Mouse (Mus musculus) midbrain, postnatal 0 days (tissue): ENCODE measurements at regions not wholly inside any gene's neighbourhood (a gene's known extent, or its start where the extent isn't known, plus 50 kb on each side); places are given as distances from the start of the nearest gene placed in this dataset.

Experiments used
- ATAC-seq: fragments of 200-750 bp; cut with Nextera tagmentation; 2 replicates; pipeline ENCODE4 v1.8.0; 2017; ENCODE audit warnings: moderate number of reproducible peaks, mild to moderate bottlenecking, moderate TSS enrichment, moderate library complexity; ENCODE audit not compliant: low FRiP score
- DNase-seq: peaks from one replicate; pipeline ENCODE4 v3.0.0-alpha.2; 2015; ENCODE audit warnings: low spot score
- H3K27ac ChIP-seq: fragments of 300-500 bp; sonication (generic); 2 replicates; pipeline ENCODE4 v1.5.1; 2014; ENCODE audit warnings: low read depth, mild to moderate bottlenecking, low read length, mixed read lengths
- H3K27me3 ChIP-seq: fragments of 300-500 bp; sonication (generic); 2 replicates; pipeline ENCODE4 v1.6.1; 2014; ENCODE audit warnings: low read length, control low read depth, mixed read lengths; ENCODE audit not compliant: insufficient read depth
- H3K36me3 ChIP-seq: fragments of 300-500 bp; sonication (generic); 2 replicates; pipeline ENCODE4 v1.6.1; 2014; ENCODE audit warnings: low read length, control low read depth, mixed read lengths; ENCODE audit not compliant: insufficient read depth
- H3K4me1 ChIP-seq: fragments of 300-500 bp; sonication (generic); 2 replicates; pipeline ENCODE4 v1.6.1; 2014; ENCODE audit warnings: mild to moderate bottlenecking, control low read depth, antibody characterized with exemption, low read length, mixed read lengths; ENCODE audit not compliant: insufficient read depth
- H3K4me2 ChIP-seq: fragments of 300-500 bp; sonication (generic); 2 replicates; pipeline ENCODE4 v1.6.1; 2014; ENCODE audit warnings: low read depth, mild to moderate bottlenecking, low read length, mixed read lengths; ENCODE audit not compliant: poor library complexity, severe bottlenecking
- H3K4me3 ChIP-seq: fragments of 300-500 bp; sonication (generic); 2 replicates; pipeline ENCODE4 v1.5.1; 2014; ENCODE audit warnings: low read depth, mild to moderate bottlenecking, low read length, moderate library complexity
- H3K9ac ChIP-seq: fragments of 300-500 bp; sonication (generic); replicated peaks from 2 replicates; pipeline ENCODE4 v1.6.1; 2014; ENCODE audit warnings: mild to moderate bottlenecking, low read length, moderate library complexity, mixed read lengths; ENCODE audit not compliant: poor library complexity, severe bottlenecking
- H3K9me3 ChIP-seq: fragments of 300-500 bp; sonication (generic); 2 replicates; pipeline ENCODE4 v1.6.1; 2016; ENCODE audit warnings: low read length, control low read depth
- CTCF ChIP-seq: IDR thresholded peaks from 2 replicates; pipeline ENCODE4 v1.5.1; 2016; ENCODE audit warnings: antibody characterized with exemption, mild to moderate bottlenecking
- WGBS: fragments of 180-500 bp; shearing (Covaris S2); extraction: QIAGEN DNeasy Blood & Tissue Kit; methylation state at CpG from one replicate; pipeline ENCODE4 v1.1.7; 2014; 5-methylcytosine and 5-hydroxymethylcytosine counted together

GRCm38 (mm10) chr3:155824863-155825262 is 731.6 kb downstream of the Lrriq3 start:
- H3K9ac ChIP-seq, result no peak overlapping the region
- H3K4me3 ChIP-seq, result no peak overlapping the region
- H3K27me3 ChIP-seq, result no peaks in the 10 kb centered on the region
- TF ChIP-seq CTCF, result no peak
- WGBS, result 100% methylated on average over 2 of the region's 2 CpGs
- H3K27ac ChIP-seq, result no peak overlapping the region
- no peaks in the 10 kb centered on the region for H3K36me3 ChIP-seq
- H3K4me2 ChIP-seq, result no peak overlapping the region
- H3K9me3 ChIP-seq, result no peaks in the 10 kb centered on the region
- no peak for ATAC-seq
- no peaks in the 10 kb centered on the region for H3K4me1 ChIP-seq
- DNase-seq, result no peak

DNA sequence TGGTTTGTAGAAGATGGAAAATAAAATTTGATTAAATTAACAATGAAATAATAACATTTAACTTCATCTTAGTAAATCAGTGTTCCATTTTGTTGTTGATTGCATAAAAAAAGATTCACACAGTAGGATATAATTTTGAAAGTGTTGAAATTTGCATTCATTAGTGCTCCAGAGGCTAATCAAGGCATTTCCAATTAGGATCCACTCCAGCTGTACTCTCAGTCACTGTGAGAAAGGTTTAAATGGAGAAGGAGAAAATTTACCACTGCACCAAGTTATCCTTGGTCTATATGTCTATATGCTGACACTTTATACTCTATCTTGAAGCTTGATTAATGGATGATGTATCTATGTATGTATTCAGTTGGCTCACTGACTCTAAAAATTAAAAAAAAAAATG is 695.3 kb upstream of the Negr1 start:
- no peak for DNase-seq
- H3K4me2 ChIP-seq, result no peak overlapping the region
- H3K27me3 ChIP-seq, result no peaks in the 10 kb centered on the region
- H3K4me3 ChIP-seq, result no peak overlapping the region
- no peaks in the 10 kb centered on the region for H3K9me3 ChIP-seq
- no peak overlapping the region for H3K9ac ChIP-seq
- no peaks in the 10 kb centered on the region for H3K4me1 ChIP-seq
- H3K27ac ChIP-seq, result no peak overlapping the region
- TF ChIP-seq CTCF, result no peak
- no peak for ATAC-seq
- no peaks in the 10 kb centered on the region for H3K36me3 ChIP-seq

DNA sequence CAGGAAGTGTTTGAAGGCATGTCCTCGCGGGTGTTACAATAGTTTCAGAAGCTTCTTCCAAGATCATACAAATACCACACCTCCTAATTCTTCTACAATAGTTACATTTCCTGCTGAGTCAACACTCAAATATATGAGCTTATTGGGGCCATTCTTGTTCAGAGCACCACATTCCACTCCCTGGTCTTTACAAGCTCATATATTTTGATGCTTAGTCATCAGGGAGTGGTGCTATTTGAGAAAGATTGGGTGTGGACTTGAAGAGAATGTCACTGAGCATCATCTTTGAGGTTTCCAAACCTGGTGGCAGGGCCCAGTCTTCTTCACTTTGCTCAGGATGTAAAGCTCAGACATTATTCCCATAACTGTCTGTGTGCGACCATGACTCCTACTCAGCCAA is 685.9 kb upstream of the Negr1 start:
- no peak overlapping the region for H3K27ac ChIP-seq
- no peak overlapping the region for H3K9ac ChIP-seq
- no peak overlapping the region for H3K4me2 ChIP-seq
- H3K27me3 ChIP-seq, result no peaks in the 10 kb centered on the region
- no peak for DNase-seq
- no peak overlapping the region for H3K4me3 ChIP-seq
- no peak for TF ChIP-seq CTCF
- no peak for ATAC-seq
- H3K36me3 ChIP-seq, result no peaks in the 10 kb centered on the region
- no peaks in the 10 kb centered on the region for H3K4me1 ChIP-seq
- 94% methylated on average over 3 of the region's 3 CpGs for WGBS
- H3K9me3 ChIP-seq, result no peaks in the 10 kb centered on the region

DNA sequence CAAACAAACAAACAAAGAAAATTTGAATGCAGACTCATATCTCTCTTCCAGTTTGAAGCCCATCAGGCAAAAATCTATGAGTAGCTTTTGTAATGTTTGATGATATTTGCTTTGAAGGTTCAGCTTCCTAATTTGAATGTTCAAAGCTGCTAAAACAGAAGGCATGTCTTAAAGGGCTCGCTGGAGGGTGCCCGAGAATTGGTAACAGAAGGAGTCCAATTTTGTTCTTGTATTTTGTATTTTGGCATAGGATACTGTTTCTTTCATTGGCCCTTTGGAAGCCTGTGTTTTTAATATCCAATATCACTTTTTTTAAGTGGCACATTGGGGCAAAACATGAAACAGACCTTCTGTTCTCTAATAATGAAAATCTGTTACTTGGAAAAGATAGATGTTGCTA is 683.2 kb upstream of the Negr1 start:
- no peak for DNase-seq
- Histone ChIP-seq H3K9ac (no peak overlapping the region), H3K36me3 (no peaks in the 10 kb centered on the region), H3K4me3 (no peak overlapping the region), H3K27me3 (no peaks in the 10 kb centered on the region), H3K9me3 (no peaks in the 10 kb centered on the region), H3K27ac (no peak overlapping the region), H3K4me2 (no peak overlapping the region), H3K4me1 (no peaks in the 10 kb centered on the region)
- no peak for TF ChIP-seq CTCF
- ATAC-seq, result no peak
- WGBS, result 88% methylated on average over 2 of the region's 2 CpGs

DNA sequence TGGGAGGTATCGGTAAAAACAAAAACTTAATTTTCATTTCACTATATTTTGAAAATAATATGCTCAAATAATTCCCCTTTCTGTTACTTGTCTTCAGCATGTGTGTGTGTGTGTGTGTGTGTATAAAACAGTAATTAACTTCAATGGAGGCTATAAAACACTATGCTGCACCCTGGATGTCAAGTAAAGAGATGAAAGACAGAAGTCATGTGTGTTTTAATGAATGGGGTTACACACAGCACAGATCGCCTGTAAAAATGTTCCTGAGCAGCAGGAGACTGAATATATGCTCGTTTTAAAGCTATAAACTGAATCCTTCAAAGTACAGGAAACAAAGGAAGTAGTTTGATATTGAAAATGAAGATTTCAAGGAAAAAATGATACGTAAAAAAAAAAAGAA is 680.9 kb upstream of the Negr1 start:
- Histone ChIP-seq H3K4me3 (no peak overlapping the region), H3K27me3 (no peaks in the 10 kb centered on the region), H3K27ac (no peak overlapping the region), H3K9ac (no peak overlapping the region), H3K9me3 (no peaks in the 10 kb centered on the region), H3K4me1 (no peaks in the 10 kb centered on the region), H3K4me2 (no peak overlapping the region), H3K36me3 (no peaks in the 10 kb centered on the region)
- ATAC-seq (no peak), DNase-seq (no peak)
- no peak for TF ChIP-seq CTCF
- WGBS, result 72% methylated on average over 4 of the region's 4 CpGs

DNA sequence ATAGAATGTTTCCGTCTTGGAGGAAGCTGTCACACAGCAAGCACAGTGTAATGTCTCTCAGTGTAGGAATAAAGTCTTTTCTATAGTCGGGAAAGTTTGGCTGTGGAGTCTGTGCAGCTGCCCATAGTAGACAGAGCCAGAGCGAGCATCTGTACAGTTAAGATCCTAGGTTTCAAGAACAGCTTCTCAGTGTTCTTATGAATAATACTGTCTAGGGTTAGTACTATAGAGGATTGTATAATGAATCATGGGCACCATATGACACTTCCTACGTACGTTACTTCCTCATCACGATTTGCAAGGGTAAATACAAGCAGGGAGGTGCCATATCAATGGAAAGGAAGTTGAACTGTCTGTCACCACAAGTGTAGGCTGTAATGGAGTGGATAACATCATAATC is 645.6 kb upstream of the Negr1 start:
- DNase-seq, result no peak
- Histone ChIP-seq H3K36me3 (no peaks in the 10 kb centered on the region), H3K9me3 (no peaks in the 10 kb centered on the region), H3K9ac (no peak overlapping the region), H3K27ac (no peak overlapping the region), H3K4me1 (no peaks in the 10 kb centered on the region), H3K4me2 (no peak overlapping the region), H3K27me3 (no peaks in the 10 kb centered on the region), H3K4me3 (no peak overlapping the region)
- 92% methylated on average over 6 of the region's 6 CpGs for WGBS
- no peak for ATAC-seq
- no peak for TF ChIP-seq CTCF

- Histone ChIP-seq H3K4me2 (no peak overlapping the region), H3K36me3 (no peaks in the 10 kb centered on the region), H3K9me3 (no peaks in the 10 kb centered on the region), H3K9ac (no peak overlapping the region), H3K27me3 (no peaks in the 10 kb centered on the region), H3K27ac (no peak overlapping the region), H3K4me1 (no peaks in the 10 kb centered on the region), H3K4me3 (no peak overlapping the region)
- ATAC-seq (no peak), DNase-seq (no peak)
- 56% methylated on average over 2 of the region's 2 CpGs for WGBS
- no peak for TF ChIP-seq CTCF
Observed at GRCm38 (mm10) chr3:155942896-155943295, 618.7 kb upstream of the Negr1 start.
